Mouse (Mus musculus) adrenal gland, postnatal 4 days (tissue): Measurements from ENCODE around the gene Tmem106c. TPM values are rescaled to one million over a fixed set of nuclear protein-coding genes. Genes with fewer than 3 reads are reported as not detected.

ENCODE experiments used
- DNase-seq, 2 experiments: peaks; one replicate each; pipeline ENCODE4 v3.0.0; 2021 to 2022; ENCODE audit warnings: low spot score in 2 of 2, mixed read lengths in 2 of 2
- total RNA-seq, 2 experiments: library from RNA; stranded (reverse); gene quantifications; 2 replicates each; pipeline ENCODE4 v1.2.3; 2021

The Tmem106c gene
- total RNA-seq, 2 experiments from 2014 or later, result 69.8 to 70.7 TPM

- no peak for DNase-seq
These were observed 11.7 kb upstream of the Tmem106c start for GRCm38 (mm10) chr15:97952137-97952888.

GRCm38 (mm10) chr15:97952889-97953189 is 11.2 kb upstream of the Tmem106c start:
- DNase-seq, result no peak

- DNase-seq, result no peak
These were observed 9.3 kb upstream of the Tmem106c start for GRCm38 (mm10) chr15:97954671-97955070.

GRCm38 (mm10) chr15:97955286-97955685 is 8.7 kb upstream of the Tmem106c start:
- no peak for DNase-seq

GRCm38 (mm10) chr15:97955742-97956141 is 8.3 kb upstream of the Tmem106c start:
- no peak for DNase-seq

- no peak for DNase-seq
These were observed 7.6 kb upstream of the Tmem106c start for GRCm38 (mm10) chr15:97956416-97956815.

- no peak for DNase-seq
These were observed 541 bp upstream of the Tmem106c start for GRCm38 (mm10) chr15:97963329-97963988.

- DNase-seq, result no peak
These were observed 812 bp downstream of the Tmem106c start for GRCm38 (mm10) chr15:97964836-97965187.

- DNase-seq, result no peak
These were observed 1.5 kb downstream of the Tmem106c start for GRCm38 (mm10) chr15:97965311-97966045.

GRCm38 (mm10) chr15:97970299-97970698 is 6.3 kb downstream of the Tmem106c start:
- no peak for DNase-seq

GRCm38 (mm10) chr15:97972580-97972979 is 8.6 kb downstream of the Tmem106c start:
- DNase-seq, result no peak

- DNase-seq, result no peak
These were observed 9.4 kb downstream of the Tmem106c start for GRCm38 (mm10) chr15:97973248-97974005.

- no peak for DNase-seq
These were observed 17.6 kb downstream of the Tmem106c start for GRCm38 (mm10) chr15:97981560-97981959.

GRCm38 (mm10) chr15:97989544-97989943 is 25.5 kb downstream of the Tmem106c start:
- DNase-seq, result no peak

- no peak for DNase-seq
These were observed 26.1 kb downstream of the Tmem106c start for GRCm38 (mm10) chr15:97990124-97990523.

GRCm38 (mm10) chr15:97990721-97991120 is 26.7 kb downstream of the Tmem106c start:
- no peak for DNase-seq

GRCm38 (mm10) chr15:97991285-97991895 is 27.4 kb downstream of the Tmem106c start:
- no peak for DNase-seq

- DNase-seq, result no peak
These were observed 28.2 kb downstream of the Tmem106c start for GRCm38 (mm10) chr15:97992027-97992711.

- DNase-seq, result peak; percentile 28 to 50
These were observed 28.8 kb downstream of the Tmem106c start for GRCm38 (mm10) chr15:97992712-97993286.

- no peak for DNase-seq
These were observed 32.8 kb downstream of the Tmem106c start for GRCm38 (mm10) chr15:97996716-97997256.
